Mouse (Mus musculus): Measurements from ENCODE around the gene Pan3.

- TF ChIP-seq CTCF (IDR thresholded peaks at IDR 0.05; ENCODE audit: low read depth, low read length) (no peak), POLR2A (IDR thresholded peaks at IDR 0.05; ENCODE audit: insufficient read depth, low read length) (no peak), EP300 (IDR thresholded peaks at IDR 0.05; ENCODE audit: insufficient read depth, low read depth, low read length) (no peak)
Measured at GRCm38 (mm10) chr5:147392667-147393213, 37.2 kb upstream of the Pan3 start.
